Mouse (Mus musculus) ES-E14 (cell line): ENCODE measurements at regions not wholly inside any gene's neighbourhood (a gene's known extent, or its start where the extent isn't known, plus 50 kb on each side); places are given as distances from the start of the nearest gene placed in this dataset.

Source experiments
- DNase-seq: peaks from one replicate; pipeline ENCODE4 v3.0.0-alpha.2; 2013; ENCODE audit warnings: low read depth, low spot score
- H3K27ac ChIP-seq: 2 replicates; pipeline ENCODE4 v1.5.1; 2012; ENCODE audit warnings: low read depth, mild to moderate bottlenecking, low read length, moderate library complexity, mixed read lengths; ENCODE audit not compliant: poor library complexity, insufficient read depth, severe bottlenecking
- H3K36me3 ChIP-seq: 2 replicates; pipeline ENCODE4 v1.6.1; 2012; ENCODE audit warnings: mild to moderate bottlenecking, low read length, moderate library complexity, mixed read lengths; ENCODE audit not compliant: control insufficient read depth, poor library complexity, insufficient read depth, severe bottlenecking
- H3K4me1 ChIP-seq, 2 experiments: fragments of 150-350 bp in 1 of 2; sonication (generic) in 1 of 2; 2 replicates each; pipeline ENCODE4 v1.6.1; 2012; ENCODE audit warnings: low read length in 2 of 2, mild to moderate bottlenecking in 1 of 2, mixed read lengths in 1 of 2; ENCODE audit not compliant: control insufficient read depth in 2 of 2, insufficient read depth in 2 of 2, poor library complexity in 1 of 2
- H3K4me3 ChIP-seq, 2 experiments: fragments of 150-350 bp in 1 of 2; sonication (generic) in 1 of 2; 2 replicates each; pipeline ENCODE4 v1.5.1; 2012; ENCODE audit warnings: low read length in 2 of 2, low read depth in 1 of 2, mild to moderate bottlenecking in 1 of 2, mixed read lengths in 1 of 2; ENCODE audit not compliant: insufficient read depth in 1 of 2, poor library complexity in 1 of 2, severe bottlenecking in 1 of 2
- H3K9ac ChIP-seq: 2 replicates; pipeline ENCODE4 v1.6.1; 2012; ENCODE audit warnings: low read depth, mild to moderate bottlenecking, low read length, mixed read lengths; ENCODE audit not compliant: poor library complexity, insufficient read depth, severe bottlenecking
- H3K9me3 ChIP-seq: fragments of 150-350 bp; sonication (generic); 2 replicates; pipeline ENCODE4 v1.6.1; 2012; ENCODE audit warnings: low read depth, mild to moderate bottlenecking, low read length; ENCODE audit not compliant: control insufficient read depth, insufficient read depth
- CHD2 ChIP-seq: IDR thresholded peaks from 2 replicates; pipeline ENCODE4 v1.6.1; 2014; ENCODE audit warnings: mild to moderate bottlenecking, low read depth, low read length, inconsistent platforms
- HCFC1 ChIP-seq: IDR thresholded peaks from 2 replicates; pipeline ENCODE4 v1.6.1; 2012; ENCODE audit warnings: low read length, inconsistent platforms, borderline replicate concordance; ENCODE audit not compliant: insufficient read depth
- MAFK ChIP-seq: IDR thresholded peaks from 2 replicates; pipeline ENCODE4 v1.6.1; 2014; ENCODE audit warnings: mild to moderate bottlenecking, low read depth, low read length, inconsistent platforms; ENCODE audit not compliant: insufficient read depth
- ZC3H11A ChIP-seq: IDR thresholded peaks from 2 replicates; pipeline ENCODE4 v1.6.1; 2012; ENCODE audit warnings: low read depth, mild to moderate bottlenecking, inconsistent platforms, low read length, borderline replicate concordance
- ZNF384 ChIP-seq: IDR thresholded peaks from 2 replicates; pipeline ENCODE4 v1.6.1; 2012; ENCODE audit warnings: low read depth, low read length, inconsistent platforms
- in situ Hi-C, 2 experiments: fragments of 600-800 bp; cut with MboI; formaldehyde crosslinking; loops; one replicate each; pipeline ENCODE4 v1.15.1; 2025; ENCODE audit warnings: low sequenced_read_pairs in 2 of 2, inconsistent platforms in 1 of 2; ENCODE audit not compliant: unreplicated experiment in 2 of 2

- Histone ChIP-seq H3K9ac (no peak overlapping the region), H3K9me3 (no peaks in the 10 kb centered on the region), H3K4me1 (peaks cover 0 to 3% of the 10 kb centered on the region in 2 experiments; a peak in 1 of 4 replicates), H3K4me3 (no peak overlapping the region), H3K36me3 (no peaks in the 10 kb centered on the region), H3K27ac (no peak overlapping the region)
- in situ Hi-C loops: no loop called here
- TF ChIP-seq MAFK (no peak), CHD2 (no peak), ZC3H11A (no peak), HCFC1 (no peak), ZNF384 (no peak)
- no peak for DNase-seq
These were observed 61.0 kb upstream of the Ubash3b start for GRCm38 (mm10) chr9:41222346-41223015.

DNA sequence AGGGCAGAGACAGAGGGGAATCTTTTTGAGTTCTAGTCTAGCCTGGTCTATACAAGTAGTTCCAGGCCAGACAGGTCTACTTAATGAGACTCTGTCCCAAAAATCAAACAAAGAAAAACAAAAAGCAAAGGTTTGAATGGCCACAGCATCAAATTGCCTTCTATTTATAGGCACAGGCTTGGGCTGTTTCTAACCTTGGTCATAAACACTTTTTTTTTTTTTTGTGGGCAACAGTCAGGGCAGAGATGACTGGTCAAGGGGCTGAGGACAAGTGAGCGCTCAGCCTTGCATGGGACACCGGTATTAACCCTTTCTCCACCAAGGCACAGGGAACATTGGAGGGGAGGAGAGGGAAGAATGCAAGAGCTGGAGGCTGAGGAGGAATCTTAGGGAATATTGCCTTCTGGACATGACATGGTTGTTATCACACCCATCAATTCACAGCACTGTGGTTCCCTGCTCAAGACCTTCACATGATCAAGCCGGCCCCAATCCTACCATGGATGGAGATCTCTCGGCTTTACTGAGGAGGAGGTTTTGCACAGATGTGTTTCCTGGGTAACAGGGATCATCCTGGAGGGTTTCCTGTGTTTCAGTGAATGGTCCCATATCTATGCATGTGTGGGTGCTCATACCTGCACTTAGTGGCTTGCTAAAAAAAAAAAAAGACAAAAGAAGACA lies 59.8 kb upstream of the Ubash3b start:
- in situ Hi-C loops: no loop called here
- no peak overlapping the region for H3K9ac ChIP-seq
- H3K9me3 ChIP-seq: no peaks in the 10 kb centered on the region
- H3K4me3 ChIP-seq: no peak overlapping the region
- TF ChIP-seq ZNF384 (no peak), MAFK (no peak), HCFC1 (no peak), CHD2 (no peak), ZC3H11A (no peak)
- peaks cover 0 to 3% of the 10 kb centered on the region in 2 experiments; a peak in 1 of 4 replicates for H3K4me1 ChIP-seq
- H3K27ac ChIP-seq: no peak overlapping the region
- no peaks in the 10 kb centered on the region for H3K36me3 ChIP-seq
- DNase-seq: no peak

- TF ChIP-seq ZC3H11A (no peak), CHD2 (no peak), ZNF384 (no peak), HCFC1 (no peak), MAFK (no peak)
- Histone ChIP-seq H3K4me3 (no peak overlapping the region), H3K27ac (no peak overlapping the region), H3K9ac (no peak overlapping the region), H3K36me3 (no peaks in the 10 kb centered on the region), H3K9me3 (no peaks in the 10 kb centered on the region), H3K4me1 (peaks cover 0 to 3% of the 10 kb centered on the region in 2 experiments; a peak in 1 of 4 replicates)
- in situ Hi-C loops: no loop called here
- no peak for DNase-seq
These were observed 58.7 kb upstream of the Ubash3b start for GRCm38 (mm10) chr9:41220105-41220669.

DNA sequence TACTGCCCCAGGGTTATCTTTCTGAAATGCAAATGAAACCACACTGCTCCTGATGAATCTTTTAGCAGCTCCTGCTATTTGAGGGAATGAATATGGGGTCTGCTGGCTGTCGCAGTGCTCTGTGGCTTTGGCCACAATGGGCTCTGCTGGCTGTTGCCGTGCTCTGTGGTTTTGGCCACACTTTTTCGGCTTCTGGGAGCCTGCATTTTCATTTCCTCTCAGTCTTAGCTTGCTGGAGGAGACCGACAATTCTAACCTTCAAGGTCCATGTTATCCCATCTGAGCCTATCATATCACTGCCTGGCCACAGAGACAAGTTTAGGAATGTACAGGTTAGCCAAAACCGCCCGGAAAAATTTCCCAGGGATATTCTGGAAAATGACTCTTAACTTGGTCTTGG lies 57.2 kb upstream of the Ubash3b start:
- Histone ChIP-seq H3K9ac (no peak overlapping the region), H3K9me3 (no peaks in the 10 kb centered on the region), H3K36me3 (no peaks in the 10 kb centered on the region), H3K4me3 (no peak overlapping the region), H3K4me1 (no peaks in the 10 kb centered on the region), H3K27ac (no peak overlapping the region)
- no peak for DNase-seq
- in situ Hi-C loops: no loop called here
- TF ChIP-seq CHD2: no peak
- TF ChIP-seq HCFC1: no peak
- no peak for TF ChIP-seq ZNF384
- no peak for TF ChIP-seq ZC3H11A
- TF ChIP-seq MAFK: no peak
